Mouse (Mus musculus): ENCODE results near the gene Apon. TPM values are rescaled to one million over a fixed set of nuclear protein-coding genes. Genes with fewer than 3 reads are reported as not detected.
A peak's percentile ranks its signal among the peaks of the same experiment; 100 is the strongest.
"Not testable (repeated sequence)": the region's sequence is repeated elsewhere in the genome, so short reads cannot be mapped to it uniquely, and the experiment has no call there.

Gene Apon
- polyA plus RNA-seq, 1 experiment from 2014 or later, result 0.52 TPM

DNA sequence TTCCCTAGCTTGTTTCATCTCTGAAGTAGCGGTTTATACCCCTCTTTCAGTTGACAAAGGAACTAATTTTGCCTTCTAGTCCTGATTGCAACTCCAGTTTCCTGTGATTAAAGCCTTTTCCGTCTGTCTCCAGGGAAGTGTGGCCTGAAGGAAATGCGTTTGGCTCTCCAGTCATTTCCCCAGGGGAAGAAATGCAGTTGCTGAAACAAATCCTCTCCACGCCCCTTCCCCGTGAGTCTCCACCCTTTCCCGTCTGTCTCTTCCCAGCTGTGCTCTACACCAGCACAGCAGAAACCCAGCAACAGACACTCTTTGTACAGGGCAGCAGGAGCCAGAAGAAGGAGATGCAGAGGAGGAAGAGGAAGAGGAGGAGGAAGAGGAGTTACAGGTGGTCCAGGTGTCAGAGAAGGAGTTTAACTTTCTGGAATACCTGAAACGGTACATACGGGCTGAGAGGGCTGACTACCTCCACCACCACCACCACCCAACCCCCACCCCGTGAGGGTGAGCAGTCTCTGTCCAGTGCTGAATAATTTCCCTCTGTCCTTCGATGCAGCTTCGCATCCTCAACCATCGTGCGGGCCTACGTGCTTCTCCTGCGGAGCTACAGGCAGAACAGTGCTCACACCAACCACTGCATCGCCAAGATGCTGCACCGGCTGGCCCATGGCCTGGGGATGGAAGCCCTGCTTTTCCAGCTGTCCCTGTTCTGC lies 6.7 kb upstream of the Apon start:
- Histone ChIP-seq H3K27ac (ENCODE audit: low read length) (peak overlapping the region; percentile 62), H3K4me1 (ENCODE audit: control insufficient read depth, insufficient read depth, low read length) (no peaks in the 10 kb centered on the region), H3K36me3 (ENCODE audit: control insufficient read depth, insufficient read depth, low read length) (peaks cover 27% of the 10 kb centered on the region; the same call in 1 of the 2 replicates), H3K4me3 (replicated peaks; ENCODE audit: low read length) (no peak overlapping the region; the same call in 1 of the 2 replicates), H3K4me2 (ENCODE audit: low read depth, low read length) (no peak overlapping the region), H3K9me3 (replicated peaks; ENCODE audit: control insufficient read depth, low read length) (no peaks in the 10 kb centered on the region), H3K9ac (ENCODE audit: low read length) (no peak overlapping the region), H3K27me3 (ENCODE audit: control insufficient read depth, insufficient read depth, low read length) (no peaks in the 10 kb centered on the region)
- 81% methylated on average over 17 of the region's 17 CpGs for WGBS
- ATAC-seq (ENCODE audit: insufficient read depth, low FRiP score), result no peak

DNA sequence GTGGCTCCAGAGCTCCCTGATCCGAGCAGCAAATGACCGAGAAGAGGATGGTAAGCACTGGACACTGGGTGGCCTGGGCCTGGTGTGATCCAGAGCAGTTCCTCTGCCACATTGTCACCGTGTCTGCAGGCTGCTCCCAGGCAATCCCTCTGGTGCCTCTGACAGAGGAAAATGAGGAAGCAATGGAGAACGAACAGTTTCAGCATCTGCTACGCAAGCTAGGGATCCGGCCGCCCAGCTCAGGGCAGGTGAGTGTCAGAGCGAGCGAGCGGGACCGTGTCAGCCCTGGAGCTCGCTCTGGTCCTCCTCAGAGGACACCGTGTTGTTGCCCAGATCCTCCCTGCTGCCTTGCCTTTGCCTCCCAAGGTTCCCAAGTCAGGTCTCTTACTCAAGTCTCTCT lies 3.3 kb upstream of the Apon start:
- Histone ChIP-seq H3K27me3 (ENCODE audit: control insufficient read depth, insufficient read depth, low read length) (no peaks in the 10 kb centered on the region), H3K9ac (ENCODE audit: low read length) (no peak overlapping the region), H3K4me3 (replicated peaks; ENCODE audit: low read length) (no peak overlapping the region), H3K4me2 (ENCODE audit: low read depth, low read length) (no peak overlapping the region), H3K4me1 (ENCODE audit: control insufficient read depth, insufficient read depth, low read length) (no peaks in the 10 kb centered on the region), H3K27ac (ENCODE audit: low read length) (no peak overlapping the region), H3K36me3 (ENCODE audit: control insufficient read depth, insufficient read depth, low read length) (peaks cover 18% of the 10 kb centered on the region; the same call in 1 of the 2 replicates), H3K9me3 (replicated peaks; ENCODE audit: control insufficient read depth, low read length) (no peaks in the 10 kb centered on the region)
- WGBS, result 96% methylated on average over 13 of the region's 13 CpGs
- ATAC-seq (ENCODE audit: insufficient read depth, low FRiP score), result no peak

DNA sequence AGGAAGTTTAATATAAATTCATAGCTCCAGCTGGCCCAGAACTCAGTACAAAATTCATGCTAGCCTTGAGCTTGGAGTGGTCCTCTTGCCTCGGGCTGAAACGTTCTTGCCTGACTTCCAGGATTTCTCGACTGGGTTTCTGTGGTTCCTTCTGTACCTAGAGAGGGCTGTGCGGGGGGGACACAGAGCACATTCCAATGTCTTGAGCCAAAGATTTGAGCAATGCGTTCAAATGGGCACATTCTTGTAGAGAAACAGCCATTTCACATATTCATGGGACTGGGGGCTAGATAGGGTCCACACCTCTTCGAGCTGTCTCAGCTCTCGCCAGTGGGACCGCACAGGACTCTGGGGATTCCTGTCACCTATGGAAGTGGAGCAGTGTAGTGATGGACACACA lies 2.0 kb downstream of the Apon start:
- no peak for ATAC-seq (ENCODE audit: insufficient read depth, low FRiP score)
- Histone ChIP-seq H3K9ac (ENCODE audit: low read length) (no peak overlapping the region), H3K27ac (ENCODE audit: low read length) (no peak overlapping the region), H3K4me2 (ENCODE audit: low read depth, low read length) (no peak overlapping the region), H3K36me3 (ENCODE audit: control insufficient read depth, insufficient read depth, low read length) (no peaks in the 10 kb centered on the region), H3K4me3 (replicated peaks; ENCODE audit: low read length) (no peak overlapping the region), H3K27me3 (ENCODE audit: control insufficient read depth, insufficient read depth, low read length) (no peaks in the 10 kb centered on the region), H3K4me1 (ENCODE audit: control insufficient read depth, insufficient read depth, low read length) (no peaks in the 10 kb centered on the region), H3K9me3 (replicated peaks; ENCODE audit: control insufficient read depth, low read length) (no peaks in the 10 kb centered on the region)
- WGBS, result 86% methylated on average over 8 of the region's 8 CpGs

DNA sequence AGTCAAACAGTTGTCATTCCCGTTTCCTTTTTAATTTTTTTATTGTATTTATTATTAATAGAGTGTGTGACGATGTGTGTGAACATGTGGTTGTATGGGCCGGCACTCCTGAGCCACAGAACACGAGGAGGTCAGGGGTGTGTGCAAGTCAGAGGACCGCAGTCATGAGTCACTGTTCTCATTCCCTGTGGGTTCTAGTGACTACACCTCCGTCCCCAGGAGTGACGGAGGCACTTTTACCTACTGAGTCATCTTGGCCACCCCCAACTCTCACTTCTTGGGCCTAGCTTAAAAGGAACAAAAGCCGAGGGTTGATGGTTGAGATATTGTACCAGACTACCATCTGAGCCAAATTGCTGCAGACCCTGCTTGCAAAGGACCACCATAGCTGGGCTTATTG lies 2.4 kb downstream of the Apon start:
- Histone ChIP-seq H3K27me3 (ENCODE audit: control insufficient read depth, insufficient read depth, low read length) (no peaks in the 10 kb centered on the region), H3K4me1 (ENCODE audit: control insufficient read depth, insufficient read depth, low read length) (no peaks in the 10 kb centered on the region), H3K36me3 (ENCODE audit: control insufficient read depth, insufficient read depth, low read length) (no peaks in the 10 kb centered on the region), H3K27ac (ENCODE audit: low read length) (no peak overlapping the region), H3K4me2 (ENCODE audit: low read depth, low read length) (no peak overlapping the region), H3K4me3 (replicated peaks; ENCODE audit: low read length) (no peak overlapping the region), H3K9me3 (replicated peaks; ENCODE audit: control insufficient read depth, low read length) (no peaks in the 10 kb centered on the region), H3K9ac (ENCODE audit: low read length) (no peak overlapping the region)
- ATAC-seq (ENCODE audit: insufficient read depth, low FRiP score), result no peak
- WGBS, result 77% methylated on average over 8 of the region's 8 CpGs

DNA sequence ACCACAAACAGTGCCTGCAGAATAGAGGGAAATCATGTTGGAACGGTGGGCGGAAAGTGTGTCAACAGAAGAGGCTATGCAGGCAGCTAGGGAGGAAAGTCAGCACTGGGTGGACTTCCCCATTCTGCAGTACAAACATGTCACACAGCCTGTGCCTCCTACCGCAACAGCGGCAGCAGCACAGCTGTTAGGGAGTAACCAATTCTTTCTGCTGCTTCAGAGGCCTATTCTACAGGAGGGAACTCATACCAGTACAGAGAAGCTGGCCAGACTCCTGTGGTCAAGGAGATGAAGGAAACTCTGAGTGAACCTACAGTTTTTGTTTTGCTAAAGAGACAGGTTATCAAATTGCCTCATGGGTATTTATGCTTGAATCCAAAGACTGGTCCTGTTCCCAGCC lies 5.1 kb downstream of the Apon start:
- 63% methylated on average over 4 of the region's 4 CpGs for WGBS
- no peak overlapping the region for H3K4me3 ChIP-seq (replicated peaks; ENCODE audit: low read length)
- ATAC-seq (ENCODE audit: insufficient read depth, low FRiP score), result no peak
- no peaks in the 10 kb centered on the region for H3K27me3 ChIP-seq (ENCODE audit: control insufficient read depth, insufficient read depth, low read length)
- H3K9me3 ChIP-seq (replicated peaks; ENCODE audit: control insufficient read depth, low read length), result no peaks in the 10 kb centered on the region
- H3K4me1 ChIP-seq (ENCODE audit: control insufficient read depth, insufficient read depth, low read length), result no peaks in the 10 kb centered on the region
- no peak overlapping the region for H3K4me2 ChIP-seq (ENCODE audit: low read depth, low read length)
- no peak overlapping the region for H3K27ac ChIP-seq (ENCODE audit: low read length)
- H3K9ac ChIP-seq (ENCODE audit: low read length), result no peak overlapping the region
- no peaks in the 10 kb centered on the region for H3K36me3 ChIP-seq (ENCODE audit: control insufficient read depth, insufficient read depth, low read length)

DNA sequence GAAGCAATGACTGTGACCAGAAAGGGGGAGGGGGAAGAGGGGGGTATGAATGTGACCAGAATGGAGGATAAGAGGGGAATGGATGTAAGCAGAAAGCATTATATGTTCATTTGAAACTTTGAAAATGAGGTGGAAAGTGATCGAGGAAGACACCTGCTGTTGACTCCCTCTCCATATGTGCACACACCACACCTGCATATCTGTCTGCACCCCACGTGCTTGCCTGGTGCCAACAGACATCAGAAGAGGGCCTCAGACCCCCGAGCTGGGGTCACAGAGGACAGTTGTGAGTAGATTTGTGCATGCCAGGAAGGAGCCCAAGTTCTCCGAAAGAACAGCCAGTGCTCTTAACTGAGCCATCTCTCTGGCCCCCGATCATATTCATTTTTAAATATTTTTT lies 6.0 kb downstream of the Apon start:
- Histone ChIP-seq H3K27ac (ENCODE audit: low read length) (no peak overlapping the region), H3K4me1 (ENCODE audit: control insufficient read depth, insufficient read depth, low read length) (no peaks in the 10 kb centered on the region), H3K27me3 (ENCODE audit: control insufficient read depth, insufficient read depth, low read length) (no peaks in the 10 kb centered on the region), H3K4me3 (replicated peaks; ENCODE audit: low read length) (no peak overlapping the region), H3K36me3 (ENCODE audit: control insufficient read depth, insufficient read depth, low read length) (no peaks in the 10 kb centered on the region), H3K4me2 (ENCODE audit: low read depth, low read length) (no peak overlapping the region), H3K9me3 (replicated peaks; ENCODE audit: control insufficient read depth, low read length) (no peaks in the 10 kb centered on the region), H3K9ac (ENCODE audit: low read length) (no peak overlapping the region)
- WGBS, result 85% methylated on average over 5 of the region's 5 CpGs
- no peak for ATAC-seq (ENCODE audit: insufficient read depth, low FRiP score)

DNA sequence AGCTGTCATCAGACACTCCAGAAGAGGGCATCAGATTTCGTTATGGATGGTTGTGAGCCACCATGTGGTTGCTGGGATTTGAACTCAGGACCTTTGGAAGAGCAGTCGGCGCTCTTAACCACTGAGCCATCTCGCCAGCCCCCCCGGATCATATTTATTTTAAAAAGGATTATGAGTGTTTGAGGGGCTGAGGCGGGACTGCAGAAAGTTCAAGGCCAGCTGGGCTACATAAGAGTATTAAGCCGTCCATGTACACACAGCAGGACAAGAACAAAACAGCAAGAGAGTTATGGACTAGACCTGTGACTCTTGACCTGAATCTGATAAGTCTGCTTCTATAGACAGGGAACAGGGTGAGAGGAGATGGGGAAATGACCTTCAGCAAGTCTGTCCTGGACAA lies 6.5 kb downstream of the Apon start:
- WGBS, result 60% methylated on average over 7 of the region's 7 CpGs
- not testable (repeated sequence) for H3K9me3 ChIP-seq (replicated peaks; ENCODE audit: control insufficient read depth, low read length); H3K4me2 ChIP-seq (ENCODE audit: low read depth, low read length); ATAC-seq (ENCODE audit: insufficient read depth, low FRiP score); H3K27ac ChIP-seq (ENCODE audit: low read length); H3K36me3 ChIP-seq (ENCODE audit: control insufficient read depth, insufficient read depth, low read length); H3K4me3 ChIP-seq (replicated peaks; ENCODE audit: low read length); H3K4me1 ChIP-seq (ENCODE audit: control insufficient read depth, insufficient read depth, low read length); H3K27me3 ChIP-seq (ENCODE audit: control insufficient read depth, insufficient read depth, low read length); H3K9ac ChIP-seq (ENCODE audit: low read length)

DNA sequence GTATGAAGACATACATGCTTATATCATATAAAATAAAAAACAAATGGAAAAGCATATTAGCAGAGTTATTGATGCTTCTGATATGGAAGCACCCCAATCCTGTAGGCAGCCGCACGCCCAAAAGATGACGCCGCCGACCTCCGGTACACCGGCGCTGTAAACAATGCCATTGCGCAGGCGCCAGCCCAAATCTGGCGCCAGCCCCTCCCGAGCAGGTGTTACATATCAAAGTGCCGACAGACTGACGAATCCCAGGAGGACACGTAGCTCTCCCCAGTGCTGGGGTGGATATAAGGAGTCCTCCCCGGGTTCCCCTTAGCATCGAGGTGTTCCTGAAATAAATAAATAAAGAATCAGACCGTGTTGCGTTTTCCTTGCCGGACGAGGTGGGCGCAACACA lies 8.4 kb downstream of the Apon start:
- Histone ChIP-seq H3K4me1 (ENCODE audit: control insufficient read depth, insufficient read depth, low read length) (no peaks in the 10 kb centered on the region), H3K9ac (ENCODE audit: low read length) (no peak overlapping the region), H3K27ac (ENCODE audit: low read length) (no peak overlapping the region), H3K4me3 (replicated peaks; ENCODE audit: low read length) (no peak overlapping the region), H3K36me3 (ENCODE audit: control insufficient read depth, insufficient read depth, low read length) (no peaks in the 10 kb centered on the region), H3K9me3 (replicated peaks; ENCODE audit: control insufficient read depth, low read length) (no peaks in the 10 kb centered on the region), H3K4me2 (ENCODE audit: low read depth, low read length) (no peak overlapping the region), H3K27me3 (ENCODE audit: control insufficient read depth, insufficient read depth, low read length) (no peaks in the 10 kb centered on the region)
- ATAC-seq (ENCODE audit: insufficient read depth, low FRiP score), result no peak
- WGBS, result 77% methylated on average over 22 of the region's 22 CpGs

DNA sequence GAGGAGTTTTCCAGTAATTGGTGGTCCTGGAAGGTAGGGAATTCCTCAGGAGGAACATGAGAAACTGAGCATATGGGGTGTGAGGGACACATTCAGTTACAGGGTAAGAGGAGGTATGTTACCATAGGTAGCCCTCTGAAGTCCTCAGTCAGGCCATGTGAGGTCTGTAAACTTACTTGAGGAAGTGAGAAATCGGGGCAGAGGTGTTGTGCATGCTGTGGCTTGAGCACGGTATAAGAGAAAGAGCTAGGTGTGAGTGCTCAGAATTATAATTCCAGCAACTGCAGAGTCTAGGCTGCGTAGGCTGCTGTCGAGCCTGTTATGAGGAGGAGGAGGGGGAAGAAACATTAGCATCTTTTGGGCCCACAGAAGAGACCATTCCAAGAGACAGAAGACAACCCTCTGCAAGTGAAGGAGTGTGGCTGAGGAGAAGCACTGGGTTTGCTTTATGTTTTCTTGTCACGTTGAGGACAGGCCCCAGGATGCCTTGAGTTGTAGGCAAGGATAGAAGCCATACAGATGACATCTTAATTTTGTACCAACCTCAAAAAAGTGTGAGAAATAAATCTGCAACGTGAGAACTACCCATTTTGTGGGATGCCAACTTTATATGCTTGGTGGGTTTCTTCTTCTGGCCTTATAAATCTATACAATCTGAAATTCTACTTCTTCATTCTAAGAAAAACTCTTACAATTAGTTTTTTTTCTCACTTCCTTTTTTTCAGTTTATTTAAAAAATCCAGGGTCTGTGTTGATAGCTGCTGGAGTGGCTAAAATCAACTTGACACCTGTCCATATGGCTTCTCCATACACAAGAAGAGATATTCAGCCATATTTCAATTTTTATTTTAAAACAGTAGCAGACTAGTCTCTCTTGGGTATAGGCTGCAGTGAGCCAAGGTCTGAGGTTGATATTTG lies 9.8 kb downstream of the Apon start:
- Histone ChIP-seq H3K4me1 (ENCODE audit: control insufficient read depth, insufficient read depth, low read length) (no peaks in the 10 kb centered on the region), H3K27ac (ENCODE audit: low read length) (no peak overlapping the region), H3K36me3 (ENCODE audit: control insufficient read depth, insufficient read depth, low read length) (no peaks in the 10 kb centered on the region), H3K9me3 (replicated peaks; ENCODE audit: control insufficient read depth, low read length) (no peaks in the 10 kb centered on the region), H3K4me2 (ENCODE audit: low read depth, low read length) (no peak overlapping the region), H3K27me3 (ENCODE audit: control insufficient read depth, insufficient read depth, low read length) (no peaks in the 10 kb centered on the region), H3K9ac (ENCODE audit: low read length) (no peak overlapping the region), H3K4me3 (replicated peaks; ENCODE audit: low read length) (no peak overlapping the region)
- no peak for ATAC-seq (ENCODE audit: insufficient read depth, low FRiP score)
- 73% methylated on average over 6 of the region's 6 CpGs for WGBS

Data from stomach, embryonic 16.5 days (tissue).